Mouse (Mus musculus) thymus, postnatal 25 days (tissue): Measurements from ENCODE around the gene F11r.
A peak's percentile ranks its signal among the peaks of the same experiment; 100 is the strongest.
"Not testable (repeated sequence)": the region's sequence is repeated elsewhere in the genome, so short reads cannot be mapped to it uniquely, and the experiment has no call there.

Experiments used
- DNase-seq: peaks from one replicate; pipeline ENCODE4 v3.0.0; 2022

Gene F11r

DNA sequence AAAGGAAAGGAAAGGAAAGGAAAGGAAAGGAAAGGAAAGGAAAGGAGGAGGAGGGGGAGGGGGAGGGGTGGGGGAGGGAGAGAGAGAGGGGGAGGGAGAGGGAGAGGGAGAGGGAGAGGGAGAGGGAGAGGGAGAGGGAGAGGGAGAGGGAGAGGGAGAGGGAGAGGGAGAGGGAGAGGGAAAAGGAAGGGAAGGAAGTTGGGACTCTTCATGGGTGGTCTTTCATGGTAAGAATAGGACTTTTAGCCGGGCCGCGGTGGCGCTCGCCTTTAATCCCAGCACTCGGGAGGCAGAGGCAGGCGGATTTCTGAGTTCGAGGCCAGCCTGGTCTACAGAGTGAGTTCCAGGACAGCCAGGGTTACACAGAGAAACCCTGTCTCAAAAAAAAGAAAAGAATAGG, 34.6 kb downstream of the F11r start:
- DNase-seq = not testable (repeated sequence)

GRCm38 (mm10) chr1:171473506-171473905, 36.2 kb downstream of the F11r start:
- DNase-seq = no peak

DNA sequence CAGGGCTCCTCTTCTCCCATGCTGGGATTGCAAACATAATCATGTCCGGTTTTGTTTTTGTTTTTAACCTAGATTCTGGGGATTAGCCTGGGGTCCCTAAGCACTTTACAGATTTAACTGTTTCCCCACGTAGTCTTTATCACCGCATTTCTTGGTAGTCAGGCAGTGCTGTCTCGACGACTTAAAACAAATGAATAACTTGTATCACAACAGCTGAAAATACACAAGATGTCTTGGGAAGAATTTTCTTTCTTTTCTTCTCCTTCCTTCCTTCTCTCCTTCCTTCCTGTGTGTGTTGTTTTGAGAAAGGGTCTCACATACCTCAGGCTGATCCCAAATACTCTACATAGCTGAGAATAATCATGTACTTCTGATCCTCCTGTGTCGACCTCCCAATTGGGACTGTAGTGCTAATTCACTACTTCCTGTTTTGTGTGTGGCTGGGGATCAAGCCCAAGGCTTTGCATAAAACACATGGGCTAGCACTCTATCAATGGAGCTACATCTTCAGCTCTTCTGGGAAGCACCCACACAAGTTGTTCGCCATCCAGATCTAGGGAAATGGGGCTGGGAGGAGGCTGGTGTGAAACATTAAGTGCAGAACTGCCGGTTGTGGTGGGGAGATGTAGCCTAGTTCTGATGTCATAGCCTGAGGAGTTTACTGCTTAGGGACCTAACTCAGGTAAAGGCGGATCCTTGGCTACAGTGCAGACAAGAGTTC, 36.7 kb downstream of the F11r start:
- DNase-seq = no peak

DNA sequence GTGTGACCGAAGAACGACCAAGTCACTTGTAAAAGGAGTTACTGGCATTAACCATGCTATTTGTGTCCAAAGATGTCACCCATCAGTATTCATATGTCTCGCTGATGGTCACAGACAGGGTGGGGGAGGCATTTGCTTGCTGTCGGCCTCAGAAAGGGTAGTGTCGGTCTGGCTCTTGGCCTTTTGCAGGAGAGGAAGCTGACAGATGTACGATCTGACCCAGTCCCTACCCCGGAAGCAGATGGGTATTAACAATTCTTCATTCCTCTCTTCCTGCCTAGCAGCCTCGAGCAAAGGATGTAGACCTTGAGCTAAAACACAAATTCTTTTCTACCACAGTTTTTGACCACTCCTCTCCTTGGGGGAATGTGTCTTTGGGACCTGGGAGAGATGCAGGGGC, 39.8 kb downstream of the F11r start:
- no peak for DNase-seq

GRCm38 (mm10) chr1:171477758-171478545, 40.6 kb downstream of the F11r start:
- DNase-seq = peak; percentile 54

DNA sequence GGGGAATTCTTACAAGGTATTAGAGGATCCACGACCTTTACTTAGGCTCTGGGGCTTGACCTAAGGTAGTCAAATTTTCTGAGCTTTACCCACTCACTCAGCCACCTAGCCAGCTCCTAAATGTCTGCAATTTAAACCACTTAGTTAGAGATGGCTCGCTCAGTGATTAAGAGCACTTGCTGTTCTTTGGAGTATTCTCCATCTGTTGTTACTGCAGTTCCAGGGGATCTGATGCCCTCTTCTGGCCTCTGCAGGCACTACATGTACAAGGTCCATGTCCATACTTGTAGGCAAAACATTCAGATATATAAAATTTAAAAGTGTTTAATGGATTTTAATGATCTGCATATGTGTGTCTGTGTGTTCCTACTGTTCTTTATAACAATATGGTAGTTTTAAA, 41.6 kb downstream of the F11r start:
- peak; percentile 69 for DNase-seq

- no peak for DNase-seq
Measured at GRCm38 (mm10) chr1:171494241-171494640, 56.9 kb downstream of the F11r start.

DNA sequence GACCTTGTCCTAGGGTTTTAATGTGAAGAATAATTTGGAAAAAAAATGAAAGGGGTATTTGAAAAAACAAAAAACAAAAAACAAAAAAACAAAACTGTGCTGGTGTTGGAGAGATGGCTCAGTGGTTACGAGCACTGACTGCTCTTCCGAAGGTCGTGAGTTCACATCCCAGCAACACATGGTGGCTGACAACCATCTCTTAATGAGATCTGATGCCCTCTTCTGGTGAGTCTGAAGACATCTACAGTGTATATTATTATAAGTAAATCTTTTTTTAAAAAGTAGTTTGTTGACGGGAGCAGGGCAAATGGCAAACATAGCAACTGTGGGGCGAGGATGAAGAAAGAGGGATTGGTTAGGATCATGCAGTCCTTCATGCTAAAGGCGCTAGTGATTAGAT, 58.0 kb downstream of the F11r start:
- DNase-seq = no peak

DNA sequence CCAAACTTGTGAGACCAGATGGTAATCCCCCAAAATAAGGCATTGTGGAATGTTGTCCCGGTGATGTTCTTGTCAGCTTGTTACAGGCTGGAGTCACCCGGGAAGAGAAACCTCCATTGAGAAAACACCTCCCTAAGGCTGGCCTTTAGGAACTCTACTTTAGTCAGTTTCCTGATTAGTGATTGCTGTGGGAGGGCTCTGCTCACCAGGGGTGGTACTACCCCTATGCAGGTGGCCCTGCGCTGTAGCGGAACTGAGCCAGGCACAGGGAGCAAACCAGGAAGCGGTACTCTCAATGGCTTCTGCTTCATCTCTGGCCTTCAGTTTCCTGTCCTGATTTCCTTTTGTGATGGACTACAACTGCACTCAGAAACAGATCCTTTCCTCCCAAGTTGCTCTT, 62.5 kb downstream of the F11r start:
- DNase-seq = no peak

DNA sequence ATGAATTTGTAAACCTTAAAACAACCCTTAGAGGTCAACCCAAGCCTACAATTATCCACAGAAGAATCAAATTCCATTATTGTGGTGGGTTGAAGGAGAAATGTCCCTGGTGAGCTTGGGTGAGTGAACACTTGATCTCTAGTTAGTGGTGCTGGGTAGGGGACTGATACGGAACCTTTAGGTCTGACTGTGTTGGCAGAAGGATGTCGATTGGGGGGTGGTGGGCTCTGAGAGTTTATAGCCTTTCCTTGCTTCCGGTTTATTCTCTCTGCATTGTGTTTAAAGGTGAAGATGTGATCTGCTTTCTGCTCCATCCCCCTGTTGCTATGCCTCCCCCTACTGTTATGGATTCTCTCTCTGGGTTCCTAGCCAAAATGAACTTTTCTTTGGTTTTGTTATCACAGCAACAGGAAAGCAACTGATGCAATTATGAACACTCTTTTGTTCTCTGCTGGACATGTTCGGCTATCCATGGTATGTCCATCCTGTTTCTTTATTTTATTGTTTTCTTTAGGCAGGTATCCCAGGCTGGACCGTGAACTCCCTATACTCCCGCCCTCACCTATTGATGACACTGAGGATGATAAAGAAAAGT, 63.8 kb downstream of the F11r start:
- no peak for DNase-seq

DNA sequence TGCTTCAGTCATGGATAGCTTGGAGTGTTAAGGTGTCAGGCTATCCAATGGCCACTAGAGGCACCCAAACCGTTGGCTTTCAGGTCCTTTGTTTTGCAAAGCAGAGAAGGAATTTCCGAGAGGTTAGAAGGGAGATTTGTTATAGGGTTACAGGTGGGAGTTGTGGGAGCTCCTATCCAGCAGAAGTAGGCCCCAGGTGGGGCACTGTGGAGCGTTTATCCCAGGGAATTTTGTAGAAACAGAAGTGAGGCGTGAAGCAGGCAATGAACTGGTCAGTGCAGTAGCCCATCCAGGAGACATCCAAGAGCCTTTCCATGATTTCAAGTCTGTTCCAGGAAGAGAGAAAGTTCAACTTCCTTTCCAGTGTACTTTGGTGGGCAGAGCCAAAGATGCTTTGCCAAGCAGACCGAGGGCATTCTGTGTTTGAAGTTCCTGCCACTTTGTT, 64.3 kb downstream of the F11r start:
- peak; percentile 18 for DNase-seq

DNA sequence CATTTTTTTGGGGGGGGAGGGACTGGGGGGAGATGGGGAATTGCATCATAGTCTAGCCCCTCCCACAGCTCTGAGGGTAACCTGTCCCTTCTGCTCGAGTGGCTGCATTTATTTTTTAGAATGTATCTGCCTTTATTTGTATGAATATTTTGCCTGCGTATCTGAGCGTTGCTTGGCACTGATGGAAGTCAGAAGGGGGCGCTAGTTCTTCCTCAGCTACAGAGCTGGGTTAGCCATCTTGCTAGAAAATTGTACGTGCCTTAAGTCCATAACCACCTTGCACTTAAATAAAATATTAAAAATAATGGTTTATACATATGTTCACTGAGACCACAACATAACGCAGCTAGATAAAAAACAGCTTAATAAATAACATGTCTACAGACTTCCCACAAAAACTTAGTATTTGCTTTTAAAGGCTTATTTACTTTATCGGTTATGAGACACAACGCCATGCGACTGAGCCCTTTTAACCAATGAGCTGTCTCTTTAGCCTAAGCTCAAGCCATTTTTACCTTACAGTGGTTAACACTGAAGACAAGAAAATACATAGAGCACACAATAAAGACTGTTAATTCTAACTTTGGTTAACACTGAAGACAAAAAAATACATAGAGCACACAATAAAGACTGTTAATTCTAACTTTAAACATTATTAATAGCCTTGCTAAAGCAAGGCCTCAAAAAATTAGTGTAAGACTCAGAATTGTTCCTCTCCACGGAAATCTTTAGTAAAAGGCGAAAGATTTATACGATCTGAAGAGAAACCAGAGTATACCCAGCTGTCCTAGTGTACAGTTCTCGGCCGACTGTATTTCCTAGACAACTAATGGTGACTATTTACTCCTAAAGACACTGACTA, 65.3 kb downstream of the F11r start:
- peak; percentile 47 for DNase-seq

- DNase-seq = peak; percentile 93
Measured at GRCm38 (mm10) chr1:171503250-171503591, 65.9 kb downstream of the F11r start, which contains the start of gene Alyref2. TSS of gene Alyref2 (plus strand) at chr1:171503478.

DNA sequence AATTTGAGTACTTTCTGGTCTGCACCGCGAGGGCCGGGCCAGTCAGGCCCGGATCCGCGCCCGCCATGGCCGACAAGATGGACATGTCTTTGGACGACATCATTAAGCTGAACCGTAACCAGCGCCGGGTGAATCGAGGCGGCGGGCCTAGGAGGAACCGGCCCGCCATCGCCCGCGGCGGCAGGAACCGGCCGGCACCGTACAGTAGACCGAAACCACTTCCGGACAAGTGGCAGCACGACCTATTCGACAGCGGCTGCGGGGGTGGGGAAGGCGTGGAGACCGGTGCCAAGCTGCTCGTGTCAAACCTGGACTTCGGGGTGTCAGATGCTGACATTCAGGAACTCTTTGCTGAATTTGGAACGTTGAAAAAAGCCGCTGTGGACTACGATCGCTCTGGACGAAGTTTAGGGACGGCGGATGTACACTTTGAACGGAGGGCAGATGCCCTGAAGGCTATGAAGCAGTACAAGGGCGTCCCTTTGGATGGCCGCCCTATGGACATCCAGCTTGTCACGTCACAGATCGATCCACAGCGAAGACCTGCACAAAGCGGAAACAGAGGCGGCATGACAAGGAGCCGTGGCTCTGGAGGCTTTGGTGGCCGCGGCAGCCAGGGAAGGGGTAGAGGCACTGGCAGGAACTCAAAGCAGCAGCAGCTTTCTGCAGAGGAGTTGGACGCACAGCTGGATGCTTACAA, 66.4 kb downstream of the F11r start:
- DNase-seq = peak; percentile 73

GRCm38 (mm10) chr1:171504586-171504985, 67.3 kb downstream of the F11r start:
- no peak for DNase-seq

DNA sequence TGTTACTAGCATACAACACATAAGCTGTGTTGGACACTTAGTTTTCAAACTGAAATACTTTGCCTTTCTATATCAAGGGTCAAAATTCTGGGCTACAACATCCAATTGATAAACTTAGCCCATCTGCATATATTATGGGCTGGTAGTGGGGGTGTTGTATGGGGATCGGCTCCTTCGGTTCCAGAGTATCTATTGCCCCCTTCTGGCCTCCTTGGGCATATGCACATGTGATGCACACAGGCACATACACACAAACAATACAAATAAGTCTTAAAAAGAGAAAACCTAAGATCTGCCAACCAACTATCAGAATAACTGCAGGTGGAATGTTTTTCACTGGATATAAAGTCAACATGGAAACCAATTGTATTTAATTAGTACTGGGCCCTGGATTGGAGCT, 75.9 kb downstream of the F11r start:
- DNase-seq = no peak

DNA sequence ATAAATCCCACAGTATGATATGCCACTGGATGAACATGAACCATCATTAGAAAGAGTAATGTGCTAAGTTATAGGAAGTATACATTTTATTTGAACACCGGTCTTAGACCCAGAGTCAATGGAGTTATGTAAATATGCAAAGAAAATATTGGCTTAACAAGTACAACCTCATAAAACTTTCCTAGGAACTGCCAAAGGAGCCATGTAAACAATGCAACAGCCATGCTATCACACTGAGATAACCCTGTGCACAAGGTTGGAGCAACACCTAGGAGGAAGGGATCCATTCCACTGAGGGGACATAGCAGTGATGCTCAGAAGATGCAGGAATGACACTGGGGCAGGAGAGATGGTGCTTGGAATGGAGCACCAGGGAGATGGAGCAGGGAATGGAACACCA, 76.4 kb downstream of the F11r start:
- no peak for DNase-seq
